Mouse (Mus musculus) left cerebral cortex, adult 8-10 months (tissue): Measurements from ENCODE around the gene Mastl. TPM values are rescaled to one million over a fixed set of nuclear protein-coding genes. Genes with fewer than 3 reads are reported as not detected.

ENCODE experiments used
- DNase-seq, 2 experiments: peaks; one replicate each; pipeline ENCODE4 v3.0.0; 2022; ENCODE audit warnings: low spot score in 2 of 2
- total RNA-seq, 4 experiments: library from RNA; stranded (reverse); gene quantifications; 2 replicates each; pipeline ENCODE4 v1.2.4; 2022

Gene Mastl
- total RNA-seq = 1 to 10 TPM in 2 of 4 experiments, under 1 TPM in 2; 0.63 to 1.4 (median 1.0) TPM

GRCm38 (mm10) chr2:23155777-23156607, at the start of gene Mastl, which contains the start of gene Yme1l1:
Mastl (minus strand) TSS chr2:23156024.
Yme1l1 (plus strand) TSS chr2:23156369.
- peak; percentile 88 to 99 for DNase-seq

GRCm38 (mm10) chr2:23202900-23203670, 47.3 kb upstream of the Mastl start:
- no peak for DNase-seq

GRCm38 (mm10) chr2:23201034-23201433, 45.2 kb upstream of the Mastl start:
- no peak for DNase-seq

GRCm38 (mm10) chr2:23194366-23194765, 38.5 kb upstream of the Mastl start:
- no peak for DNase-seq

- DNase-seq = no peak
These were observed 16.5 kb upstream of the Mastl start for GRCm38 (mm10) chr2:23172305-23172704.

GRCm38 (mm10) chr2:23156608-23157081, 821 bp upstream of the Mastl start:
- no peak for DNase-seq

- DNase-seq = no peak
These were observed 614 bp downstream of the Mastl start for GRCm38 (mm10) chr2:23155199-23155621.

- no peak for DNase-seq
These were observed 36.3 kb downstream of the Mastl start for GRCm38 (mm10) chr2:23119573-23119972.

GRCm38 (mm10) chr2:23102266-23102665, 53.6 kb downstream of the Mastl start:
- DNase-seq = no peak

- no peak for DNase-seq
These were observed 58.8 kb downstream of the Mastl start for GRCm38 (mm10) chr2:23097028-23097427.

- DNase-seq = no peak
These were observed 63.6 kb downstream of the Mastl start for GRCm38 (mm10) chr2:23092216-23092615.

GRCm38 (mm10) chr2:23084540-23084939, 71.3 kb downstream of the Mastl start:
- no peak for DNase-seq

GRCm38 (mm10) chr2:23078588-23078987, 77.2 kb downstream of the Mastl start:
- no peak for DNase-seq

GRCm38 (mm10) chr2:23077693-23078092, 78.1 kb downstream of the Mastl start:
- no peak for DNase-seq

- DNase-seq = no peak
These were observed 79.0 kb downstream of the Mastl start for GRCm38 (mm10) chr2:23076783-23077182.

GRCm38 (mm10) chr2:23075846-23076245, 80.0 kb downstream of the Mastl start:
- no peak for DNase-seq

GRCm38 (mm10) chr2:23071406-23071805, 84.4 kb downstream of the Mastl start:
- no peak for DNase-seq

GRCm38 (mm10) chr2:23070491-23070890, 85.3 kb downstream of the Mastl start:
- DNase-seq = no peak

GRCm38 (mm10) chr2:23068894-23069744, 86.7 kb downstream of the Mastl start:
- DNase-seq = peak; percentile 89 to 92

- DNase-seq = peak in 1 of 2 experiments; percentile 53
These were observed 87.5 kb downstream of the Mastl start for GRCm38 (mm10) chr2:23068370-23068737.
